Mouse (Mus musculus): Measurements from ENCODE around the gene Rnf215.
"Not testable (repeated sequence)": the region's sequence is repeated elsewhere in the genome, so short reads cannot be mapped to it uniquely, and the experiment has no call there.

The Rnf215 gene

GRCm38 (mm10) chr11:4134986-4135935, at the start of gene Rnf215:
TSS of gene Rnf215 (plus strand) at chr11:4135202.
- DNase-seq: peak; percentile 90 to 98

GRCm38 (mm10) chr11:4086246-4086645, 48.8 kb upstream of the Rnf215 start:
- no peak for DNase-seq

GRCm38 (mm10) chr11:4087267-4087666, 47.7 kb upstream of the Rnf215 start:
- no peak for DNase-seq

GRCm38 (mm10) chr11:4093459-4094377, 41.3 kb upstream of the Rnf215 start:
- peak in 1 of 2 experiments; percentile 11 for DNase-seq

- DNase-seq: peak; percentile 68 to 69
These were observed 40.4 kb upstream of the Rnf215 start for GRCm38 (mm10) chr11:4094378-4095170.

- DNase-seq: peak; percentile 65 to 68
These were observed 39.6 kb upstream of the Rnf215 start, which contains the start of gene Mtfp1 for GRCm38 (mm10) chr11:4095171-4096053. TSS of gene Mtfp1 (minus strand) at chr11:4095445.

GRCm38 (mm10) chr11:4096054-4096984, 38.7 kb upstream of the Rnf215 start:
- peak; percentile 99 for DNase-seq

- DNase-seq: peak in 1 of 2 experiments; percentile 38
These were observed 37.8 kb upstream of the Rnf215 start for GRCm38 (mm10) chr11:4097091-4097621.

GRCm38 (mm10) chr11:4098120-4098519, 36.9 kb upstream of the Rnf215 start:
- no peak for DNase-seq

- no peak for DNase-seq
These were observed 36.2 kb upstream of the Rnf215 start for GRCm38 (mm10) chr11:4098816-4099215.

- no peak for DNase-seq
These were observed 35.6 kb upstream of the Rnf215 start for GRCm38 (mm10) chr11:4099447-4099846.

GRCm38 (mm10) chr11:4101851-4102250, 33.2 kb upstream of the Rnf215 start:
- no peak for DNase-seq

- no peak for DNase-seq
These were observed 31.5 kb upstream of the Rnf215 start for GRCm38 (mm10) chr11:4103522-4103921.

- no peak for DNase-seq
These were observed 30.0 kb upstream of the Rnf215 start for GRCm38 (mm10) chr11:4104989-4105388.

GRCm38 (mm10) chr11:4105444-4105843, 29.6 kb upstream of the Rnf215 start:
- DNase-seq: no peak

GRCm38 (mm10) chr11:4107901-4108300, 27.1 kb upstream of the Rnf215 start:
- not testable (repeated sequence) for DNase-seq

- no peak for DNase-seq
These were observed 26.3 kb upstream of the Rnf215 start for GRCm38 (mm10) chr11:4108691-4109090.

GRCm38 (mm10) chr11:4112033-4112432, 23.0 kb upstream of the Rnf215 start:
- DNase-seq: no peak

GRCm38 (mm10) chr11:4112861-4113260, 22.1 kb upstream of the Rnf215 start:
- no peak for DNase-seq

GRCm38 (mm10) chr11:4113496-4113895, 21.5 kb upstream of the Rnf215 start:
- DNase-seq: no peak
